ENCODE assay signal across 9 mouse cellular contexts in genomic region chr11:102851883-102852282, GRCm38 (mm10). TPM values are rescaled to one million over a fixed set of nuclear protein-coding genes. Genes with fewer than 3 reads are reported as not detected.
A peak's percentile ranks its signal among the peaks of the same experiment; 100 is the strongest.
DNase-seq lines count a peak whose midpoint lies in the region; ATAC-seq lines count a peak whose summit lies in the region.
"Had no signal": no experiment of that assay in that cellular context is flagged by ENCODE, and none has a peak within 500 bp of the region (broad histone marks: within the 10 kb centered on the region; RNA-seq: fewer than 3 reads in every experiment).

No protein-coding gene starts in this region.

- H3K4me2 ChIP-seq in liver, embryonic 11.5 days: no peak overlapping the region
- H3K4me2 ChIP-seq in heart, embryonic 16.5 days (ENCODE audit: low read depth, low read length): no peak overlapping the region
- H3K4me2 ChIP-seq in limb, embryonic 12.5 days: no peak overlapping the region
- H3K4me2 ChIP-seq: neural tube, embryonic 13.5 days had no signal

- H3K27ac ChIP-seq in liver, embryonic 11.5 days (ENCODE audit: low read depth, low read length): no peak overlapping the region
- no peak overlapping the region for H3K27ac ChIP-seq in heart, embryonic 16.5 days (ENCODE audit: low read length)
- H3K27ac ChIP-seq in limb, embryonic 12.5 days: no peak overlapping the region
- H3K27ac ChIP-seq: neural tube, embryonic 13.5 days had no signal

- H3K27me3 ChIP-seq in liver, embryonic 11.5 days (replicated peaks; ENCODE audit: control insufficient read depth, insufficient read depth, low read length): no peaks in the 10 kb centered on the region
- H3K27me3 ChIP-seq in heart, embryonic 16.5 days (ENCODE audit: control insufficient read depth, insufficient read depth, low read length): no peaks in the 10 kb centered on the region
- no peaks in the 10 kb centered on the region for H3K27me3 ChIP-seq in limb, embryonic 12.5 days
- H3K27me3 ChIP-seq: neural tube, embryonic 13.5 days had no signal

- H3K9me3 ChIP-seq in liver, embryonic 11.5 days (ENCODE audit: control insufficient read depth, low read length): no peaks in the 10 kb centered on the region
- no peaks in the 10 kb centered on the region; the same call in 1 of the 2 replicates for H3K9me3 ChIP-seq in heart, embryonic 16.5 days (replicated peaks; ENCODE audit: control insufficient read depth, low read length)
- no peaks in the 10 kb centered on the region for H3K9me3 ChIP-seq in limb, embryonic 12.5 days
- H3K9me3 ChIP-seq: neural tube, embryonic 13.5 days had no signal

- H3K36me3 ChIP-seq in liver, embryonic 11.5 days (ENCODE audit: control insufficient read depth, insufficient read depth, low read length): peaks cover 47% of the 10 kb centered on the region
- H3K36me3 ChIP-seq in heart, embryonic 16.5 days (ENCODE audit: control insufficient read depth, insufficient read depth): peaks cover 62% of the 10 kb centered on the region
- H3K36me3 ChIP-seq in limb, embryonic 12.5 days: peaks cover 91% of the 10 kb centered on the region

- no peak overlapping the region for H3K4me3 ChIP-seq in liver, embryonic 11.5 days (ENCODE audit: low read depth, low read length)
- no peak overlapping the region for H3K4me3 ChIP-seq in heart, embryonic 16.5 days (ENCODE audit: low read length)
- H3K4me3 ChIP-seq in limb, embryonic 12.5 days (replicated peaks): no peak overlapping the region
- H3K4me3 ChIP-seq: neural tube, embryonic 13.5 days had no signal

- peak; percentile 61 for DNase-seq in liver
- no peak for DNase-seq in liver, embryonic 11.5 days (ENCODE audit: low spot score)
- peak; percentile 50 for DNase-seq in WW6 (ENCODE audit: low read depth, low spot score)
- DNase-seq in cerebellum, postnatal 36 days: peak; percentile 78 to 79
- DNase-seq in retina, postnatal 7 days (ENCODE audit: low read depth, low spot score): peak; percentile 17

- 75% methylated on average over 5 of the region's 5 CpGs for WGBS in liver, embryonic 11.5 days
- 68% methylated on average over 5 of the region's 5 CpGs for WGBS in heart, embryonic 16.5 days
- 68% methylated on average over 5 of the region's 5 CpGs for WGBS in limb, embryonic 12.5 days

- no peak; the same call in 1 of the 2 replicates for ATAC-seq in liver, embryonic 11.5 days (replicated peaks; ENCODE audit: low FRiP score)
- ATAC-seq in heart, embryonic 16.5 days (replicated peaks; ENCODE audit: extremely low read depth, insufficient read depth, low FRiP score): peak; percentile 49; the same call in 1 of the 2 replicates
- ATAC-seq in limb, embryonic 12.5 days (ENCODE audit: insufficient number of reproducible peaks, insufficient read depth, low FRiP score, low TSS enrichment, low read depth): 0 out of 2 replicates have a peak, but pooled peaks have one; percentile 67
- no peak; the same call in 1 of the 2 replicates for ATAC-seq in frontal cortex, adult (ENCODE audit: low TSS enrichment)

- no peaks in the 10 kb centered on the region for H3K4me1 ChIP-seq in liver, embryonic 11.5 days (replicated peaks; ENCODE audit: control insufficient read depth, insufficient read depth, low read length)
- H3K4me1 ChIP-seq in heart, embryonic 16.5 days (ENCODE audit: control insufficient read depth, insufficient read depth, low read length): no peaks in the 10 kb centered on the region
- peaks cover 16% of the 10 kb centered on the region for H3K4me1 ChIP-seq in limb, embryonic 12.5 days (replicated peaks)
- H3K4me1 ChIP-seq: neural tube, embryonic 13.5 days had no signal

- no peak overlapping the region for H3K9ac ChIP-seq in liver, embryonic 11.5 days (ENCODE audit: low read depth, low read length)
- no peak overlapping the region for H3K9ac ChIP-seq in heart, embryonic 16.5 days (ENCODE audit: low read length)
- H3K9ac ChIP-seq in limb, embryonic 12.5 days (replicated peaks): no peak overlapping the region
- H3K9ac ChIP-seq: neural tube, embryonic 13.5 days had no signal

RNA-seq across cellular contexts. Expression of gene Higd1b, which starts 16.2 kb away (rescaled TPM):
- polyA plus RNA-seq in liver, embryonic 11.5 days (2014; fragmentation: Nextera tagmentation; extraction: Ambion mirVana): not detected in 2 replicates
- polyA plus RNA-seq in heart, embryonic 16.5 days (2015; fragmentation: Nextera tagmentation; extraction: Ambion mirVana): 6.4 and 9.9 TPM in 2 replicates
- polyA plus RNA-seq in limb, embryonic 12.5 days (2016; fragmentation: Nextera tagmentation; extraction: Ambion mirVana): not detected in 2 replicates

RNA-seq across cellular contexts. Expression of gene Eftud2, which starts 28.9 kb away (rescaled TPM):
- polyA plus RNA-seq in liver, embryonic 11.5 days (2014; fragmentation: Nextera tagmentation; extraction: Ambion mirVana): 259 and 279 TPM in 2 replicates
- polyA plus RNA-seq in heart, embryonic 16.5 days (2015; fragmentation: Nextera tagmentation; extraction: Ambion mirVana): 114 and 115 TPM in 2 replicates
- 260 and 269 TPM in 2 replicates for polyA plus RNA-seq in limb, embryonic 12.5 days (2016; fragmentation: Nextera tagmentation; extraction: Ambion mirVana)

RNA-seq across cellular contexts. Expression of gene Ccdc103, which starts 29.1 kb away (rescaled TPM):
- 0.78 and 1.1 TPM in 2 replicates for polyA plus RNA-seq in liver, embryonic 11.5 days (2014; fragmentation: Nextera tagmentation; extraction: Ambion mirVana)
- 0.64 and 0.77 TPM in 2 replicates for polyA plus RNA-seq in heart, embryonic 16.5 days (2015; fragmentation: Nextera tagmentation; extraction: Ambion mirVana)
- 0.99 and 1.1 TPM in 2 replicates for polyA plus RNA-seq in limb, embryonic 12.5 days (2016; fragmentation: Nextera tagmentation; extraction: Ambion mirVana)

RNA-seq across cellular contexts. Expression of gene Gjc1, which starts 32.4 kb away (rescaled TPM):
- 20.8 and 21.7 TPM in 2 replicates for polyA plus RNA-seq in liver, embryonic 11.5 days (2014; fragmentation: Nextera tagmentation; extraction: Ambion mirVana)
- 45.5 and 46.3 TPM in 2 replicates for polyA plus RNA-seq in heart, embryonic 16.5 days (2015; fragmentation: Nextera tagmentation; extraction: Ambion mirVana)
- polyA plus RNA-seq in limb, embryonic 12.5 days (2016; fragmentation: Nextera tagmentation; extraction: Ambion mirVana): 117 and 118 TPM in 2 replicates

RNA-seq across cellular contexts. Expression of gene Fam187a, which starts 33.1 kb away (rescaled TPM):
- polyA plus RNA-seq in liver, embryonic 11.5 days (2014; fragmentation: Nextera tagmentation; extraction: Ambion mirVana): not detected in 2 replicates
- 0.09 TPM in 1 of 2 replicates, not detected in the other for polyA plus RNA-seq in heart, embryonic 16.5 days (2015; fragmentation: Nextera tagmentation; extraction: Ambion mirVana)
- not detected in 2 replicates for polyA plus RNA-seq in limb, embryonic 12.5 days (2016; fragmentation: Nextera tagmentation; extraction: Ambion mirVana)
- polyA plus RNA-seq: neural tube, embryonic 13.5 days had no signal

Comparison
In these comparisons a context has a peak if more than half of its experiments do, and no peak if none do; other contexts are left out.
1. ATAC-seq: peak in heart, embryonic 16.5 days (single experiment) and limb, embryonic 12.5 days (single experiment); none in liver, embryonic 11.5 days (single experiment) and frontal cortex, adult (single experiment).